29 mouse cellular contexts compared by ENCODE assay signal in genomic region chr13:55312028-55312630, GRCm38 (mm10). TPM values are rescaled to one million over a fixed set of nuclear protein-coding genes. Genes with fewer than 3 reads are reported as not detected.
DNase-seq lines count a peak whose midpoint lies in the region; ATAC-seq and TF ChIP-seq lines count a peak whose summit lies in the region.
"Had no signal": no experiment of that assay in that cellular context is flagged by ENCODE, and none has a peak within 500 bp of the region (broad histone marks: within the 10 kb centered on the region; RNA-seq: fewer than 3 reads in every experiment).

No protein-coding gene starts in this region.

- intact Hi-C loops in left cerebral cortex, adult 2 months (cut with DNase I), result no loop called here
- intact Hi-C loops in left cerebral cortex, postnatal 10 days (cut with DNase I), result no loop called here

- no peaks in the 10 kb centered on the region for H3K4me1 ChIP-seq in intestine, postnatal 0 days (replicated peaks; ENCODE audit: control insufficient read depth, insufficient read depth, low read length)
- no peaks in the 10 kb centered on the region for H3K4me1 ChIP-seq in intestine, embryonic 16.5 days (ENCODE audit: control insufficient read depth, insufficient read depth, low read length)
- H3K4me1 ChIP-seq: embryonic facial prominence, embryonic 13.5 days; heart, embryonic 12.5 days; hindbrain, embryonic 13.5 days; kidney, embryonic 15.5 days; limb, embryonic 13.5 days; lung, embryonic 15.5 days; neural tube, embryonic 12.5 days; stomach, embryonic 15.5 days had no signal

- H3K27me3 ChIP-seq in intestine, postnatal 0 days (replicated peaks; ENCODE audit: control insufficient read depth, insufficient read depth, low read length), result no peaks in the 10 kb centered on the region
- H3K27me3 ChIP-seq in intestine, embryonic 16.5 days (replicated peaks; ENCODE audit: control insufficient read depth, insufficient read depth, low read length), result no peaks in the 10 kb centered on the region
- H3K27me3 ChIP-seq: embryonic facial prominence, embryonic 13.5 days; heart, embryonic 12.5 days; hindbrain, embryonic 13.5 days; kidney, embryonic 15.5 days; limb, embryonic 13.5 days; lung, embryonic 15.5 days; neural tube, embryonic 12.5 days; stomach, embryonic 15.5 days had no signal

- no peak for ATAC-seq in intestine, postnatal 0 days
- ATAC-seq in intestine, embryonic 16.5 days, result no peak
- ATAC-seq: CD4-positive, CD25-positive, alpha-beta regulatory T cell, adult 4 months; forebrain, embryonic 16.5 days; midbrain, embryonic 16.5 days had no signal

- peak overlapping the region; percentile 54; the same call in 1 of the 2 replicates for H3K27ac ChIP-seq in intestine, postnatal 0 days (ENCODE audit: low read depth, low read length)
- H3K27ac ChIP-seq in intestine, embryonic 16.5 days (ENCODE audit: low read length), result no peak overlapping the region
- H3K27ac ChIP-seq in left cerebral cortex, adult 2 months, result peak overlapping the region; percentile 71
- H3K27ac ChIP-seq: embryonic facial prominence, embryonic 13.5 days; hindbrain, embryonic 13.5 days; kidney, embryonic 15.5 days; limb, embryonic 13.5 days; lung, embryonic 15.5 days; neural tube, embryonic 12.5 days; stomach, embryonic 15.5 days had no signal

- H3K36me3 ChIP-seq in intestine, postnatal 0 days (ENCODE audit: control insufficient read depth, insufficient read depth), result peaks cover 59% of the 10 kb centered on the region
- H3K36me3 ChIP-seq in intestine, embryonic 16.5 days (ENCODE audit: control insufficient read depth, insufficient read depth, low read length), result peaks cover 26% of the 10 kb centered on the region

- peak; percentile 36 to 59 for DNase-seq in left cerebral cortex, adult 2 months (ENCODE audit: extremely low spot score in 1 of 2, low spot score in 2 of 2)
- DNase-seq in left cerebral cortex, postnatal 10 days (ENCODE audit: extremely low spot score in 1 of 2, low spot score in 2 of 2), result no peak
- peak; percentile 44 to 51 for DNase-seq in layer of hippocampus, postnatal 36 days
- DNase-seq in telencephalon, adult 2 months (ENCODE audit: low read depth, low spot score), result peak; percentile 74
- DNase-seq in adipocyte (ENCODE audit: low spot score), result no peak
- DNase-seq: adrenal gland, postnatal 25 days; cerebellum, adult 18-20 months; gastrocnemius, postnatal 25 days; heart, adult 18-20 months; heart, postnatal 4 days; kidney, adult 18-20 months; kidney, postnatal 36 days; thymus, postnatal 14 days had no signal

- WGBS in intestine, postnatal 0 days, result 87% methylated on average over 8 of the region's 8 CpGs
- WGBS in intestine, embryonic 16.5 days, result 90% methylated on average over 8 of the region's 8 CpGs

- H3K4me2 ChIP-seq in intestine, postnatal 0 days (replicated peaks; ENCODE audit: low read depth), result no peak overlapping the region
- H3K4me2 ChIP-seq in intestine, embryonic 16.5 days (ENCODE audit: low read depth, low read length), result no peak overlapping the region
- H3K4me2 ChIP-seq: embryonic facial prominence, embryonic 13.5 days; heart, embryonic 12.5 days; hindbrain, embryonic 13.5 days; kidney, embryonic 15.5 days; limb, embryonic 13.5 days; liver, embryonic 11.5 days; lung, embryonic 15.5 days; midbrain, embryonic 11.5 days; neural tube, embryonic 12.5 days; stomach, embryonic 15.5 days had no signal

- no peak for TF ChIP-seq CTCF in intestine, postnatal 0 days (IDR thresholded peaks at IDR 0.05; ENCODE audit: low read depth)
- TF ChIP-seq CTCF in left cerebral cortex, adult 2 months (IDR thresholded peaks at IDR 0.05), result no peak

- H3K9ac ChIP-seq in intestine, postnatal 0 days (ENCODE audit: low read depth, low read length), result no peak overlapping the region
- H3K9ac ChIP-seq in intestine, embryonic 16.5 days (ENCODE audit: low read depth, low read length), result no peak overlapping the region
- H3K9ac ChIP-seq: embryonic facial prominence, embryonic 13.5 days; heart, embryonic 12.5 days; hindbrain, embryonic 13.5 days; kidney, embryonic 15.5 days; limb, embryonic 13.5 days; lung, embryonic 15.5 days; neural tube, embryonic 12.5 days; stomach, embryonic 15.5 days had no signal

- H3K9me3 ChIP-seq in intestine, postnatal 0 days (ENCODE audit: control insufficient read depth), result no peaks in the 10 kb centered on the region
- H3K9me3 ChIP-seq in intestine, embryonic 16.5 days (ENCODE audit: control insufficient read depth, low read length), result no peaks in the 10 kb centered on the region
- H3K9me3 ChIP-seq: embryonic facial prominence, embryonic 13.5 days; heart, embryonic 12.5 days; hindbrain, embryonic 13.5 days; kidney, embryonic 15.5 days; limb, embryonic 13.5 days; lung, embryonic 15.5 days; neural tube, embryonic 12.5 days; stomach, embryonic 15.5 days had no signal

- no peak overlapping the region for H3K4me3 ChIP-seq in intestine, postnatal 0 days (ENCODE audit: low read depth, low read length)
- H3K4me3 ChIP-seq in intestine, embryonic 16.5 days (ENCODE audit: low read length), result no peak overlapping the region
- H3K4me3 ChIP-seq in left cerebral cortex, adult 2 months, result no peak overlapping the region
- H3K4me3 ChIP-seq: embryonic facial prominence, embryonic 13.5 days; heart, embryonic 12.5 days; hindbrain, embryonic 13.5 days; kidney, embryonic 15.5 days; limb, embryonic 13.5 days; lung, embryonic 15.5 days; neural tube, embryonic 12.5 days; stomach, embryonic 15.5 days had no signal

RNA-seq across cellular contexts. Expression of gene Prelid1, which starts 8.2 kb away (rescaled TPM):
- polyA plus RNA-seq in intestine, postnatal 0 days (2015; fragmentation: Nextera tagmentation; extraction: Ambion mirVana), result 540 and 567 TPM in 2 replicates
- 664 and 676 TPM in 2 replicates for polyA plus RNA-seq in intestine, embryonic 16.5 days (2015; fragmentation: Nextera tagmentation; extraction: Ambion mirVana)
- 100 to 1,000 TPM; 161 to 170 TPM for total RNA-seq in left cerebral cortex, adult 2 months (2021)
- total RNA-seq in left cerebral cortex, postnatal 10 days (2021), result 100 to 1,000 TPM; 180 TPM
- total RNA-seq in layer of hippocampus, postnatal 36 days (2021), result 100 to 1,000 TPM; 140 to 157 TPM

RNA-seq across cellular contexts. Expression of gene Rab24, which starts 9.6 kb away (rescaled TPM):
- polyA plus RNA-seq in intestine, postnatal 0 days (2015; fragmentation: Nextera tagmentation; extraction: Ambion mirVana), result 142 and 156 TPM in 2 replicates
- 91.7 and 106 TPM in 2 replicates for polyA plus RNA-seq in intestine, embryonic 16.5 days (2015; fragmentation: Nextera tagmentation; extraction: Ambion mirVana)
- total RNA-seq in left cerebral cortex, adult 2 months (2021), result 10 to 100 TPM; 83.8 to 87.0 TPM
- 10 to 100 TPM; 63.2 to 65.7 TPM for total RNA-seq in left cerebral cortex, postnatal 10 days (2021)
- 10 to 100 TPM; 78.8 to 84.3 TPM for total RNA-seq in layer of hippocampus, postnatal 36 days (2021)

RNA-seq across cellular contexts. Expression of gene Mxd3, which starts 17.5 kb away (rescaled TPM):
- polyA plus RNA-seq in intestine, postnatal 0 days (2015; fragmentation: Nextera tagmentation; extraction: Ambion mirVana), result 7.8 and 8.5 TPM in 2 replicates
- polyA plus RNA-seq in intestine, embryonic 16.5 days (2015; fragmentation: Nextera tagmentation; extraction: Ambion mirVana), result 20.8 and 24.9 TPM in 2 replicates
- total RNA-seq in left cerebral cortex, adult 2 months (2021), result 1 to 10 TPM in 1 of 2 experiments, under 1 TPM in 1; 0.86 to 1.7 TPM
- total RNA-seq in left cerebral cortex, postnatal 10 days (2021), result 1 to 10 TPM; 2.2 to 2.4 TPM
- 1 to 10 TPM in 1 of 2 experiments, under 1 TPM in 1; 0.87 to 1.4 TPM for total RNA-seq in layer of hippocampus, postnatal 36 days (2021)
- total RNA-seq: gastrocnemius, adult 18-20 months had no signal

RNA-seq across cellular contexts. Expression of gene Lman2, which starts 50.5 kb away (rescaled TPM):
- polyA plus RNA-seq in intestine, postnatal 0 days (2015; fragmentation: Nextera tagmentation; extraction: Ambion mirVana), result 85.3 and 93.0 TPM in 2 replicates
- 121 and 130 TPM in 2 replicates for polyA plus RNA-seq in intestine, embryonic 16.5 days (2015; fragmentation: Nextera tagmentation; extraction: Ambion mirVana)
- 10 to 100 TPM; 57.8 to 60.4 TPM for total RNA-seq in left cerebral cortex, adult 2 months (2021)
- total RNA-seq in left cerebral cortex, postnatal 10 days (2021), result 10 to 100 TPM; 38.3 to 42.6 TPM
- total RNA-seq in layer of hippocampus, postnatal 36 days (2021), result 10 to 100 TPM; 58.3 to 70.5 TPM

RNA-seq across cellular contexts. Expression of gene Rgs14, which starts 57.4 kb away (rescaled TPM):
- 1.2 and 1.3 TPM in 2 replicates for polyA plus RNA-seq in intestine, postnatal 0 days (2015; fragmentation: Nextera tagmentation; extraction: Ambion mirVana)
- polyA plus RNA-seq in intestine, embryonic 16.5 days (2015; fragmentation: Nextera tagmentation; extraction: Ambion mirVana), result 0.93 and 1.1 TPM in 2 replicates
- total RNA-seq in left cerebral cortex, adult 2 months (2021), result 10 to 100 TPM; 52.4 to 58.2 TPM
- 10 to 100 TPM; 19.3 to 20.6 TPM for total RNA-seq in left cerebral cortex, postnatal 10 days (2021)
- 100 to 1,000 TPM in 1 of 2 experiments, 10 to 100 TPM in 1; 95.2 to 110 TPM for total RNA-seq in layer of hippocampus, postnatal 36 days (2021)

Comparison
In these comparisons a context has a peak if more than half of its experiments do, and no peak if none do; other contexts are left out.
1. DNase-seq: peak in left cerebral cortex, adult 2 months (2 of 2), layer of hippocampus, postnatal 36 days (2 of 2) and telencephalon, adult 2 months (single experiment); none in left cerebral cortex, postnatal 10 days (0 of 2) and adipocyte (single experiment).